Mouse (Mus musculus): ENCODE measurements around the gene Mical1. TPM values are rescaled to one million over a fixed set of nuclear protein-coding genes. Genes with fewer than 3 reads are reported as not detected.

Gene Mical1
- total RNA-seq, 2 experiments from 2014 or later = 22.6 to 26.0 TPM

GRCm38 (mm10) chr10:41460501-41460900, 15.6 kb upstream of the Mical1 start:
- intact Hi-C loops (cut with DNase I) = no loop called here
- TF ChIP-seq CTCF (IDR thresholded peaks at IDR 0.05) = no peak
- H3K27ac ChIP-seq = no peak overlapping the region
- no peak for DNase-seq (ENCODE audit: extremely low spot score in 1 of 2, low spot score in 2 of 2)
- H3K4me3 ChIP-seq = no peak overlapping the region

DNA sequence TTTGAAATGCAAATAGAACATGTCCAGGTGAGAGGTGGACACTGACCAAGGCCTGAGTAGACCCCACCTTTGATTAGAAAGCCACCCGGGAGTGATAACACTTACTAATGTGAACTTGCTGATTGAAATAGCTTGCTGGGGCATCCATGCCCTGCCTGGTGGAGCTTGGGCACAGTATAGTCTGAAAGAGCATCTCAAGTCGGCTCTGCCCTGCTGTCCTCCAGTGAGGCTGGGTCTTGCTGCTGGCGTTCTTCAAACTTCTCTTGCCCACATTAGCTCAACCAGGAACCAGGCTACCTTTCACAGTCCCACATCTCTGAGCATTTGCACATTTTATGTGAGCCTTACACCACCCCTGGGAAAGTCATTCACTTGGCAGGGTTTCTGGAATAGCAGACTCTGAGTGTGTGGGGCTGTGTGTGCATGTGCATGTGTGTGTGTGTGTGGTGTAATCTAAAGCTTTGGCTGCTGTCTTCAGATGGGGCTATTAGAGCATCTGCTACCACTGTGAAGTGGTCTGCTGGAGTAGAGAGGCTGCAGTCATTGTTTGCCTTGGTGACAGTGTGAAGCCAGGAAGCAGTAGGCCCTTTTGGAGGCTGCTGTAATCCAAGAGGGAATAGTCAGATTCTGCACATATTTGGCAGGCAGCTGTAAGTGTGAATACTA, 14.9 kb upstream of the Mical1 start:
- TF ChIP-seq CTCF (IDR thresholded peaks at IDR 0.05) = no peak
- Histone ChIP-seq H3K4me3 (no peak overlapping the region), H3K27ac (no peak overlapping the region)
- intact Hi-C loops (cut with DNase I) = no loop called here
- DNase-seq (ENCODE audit: extremely low spot score in 1 of 2, low spot score in 2 of 2) = no peak

GRCm38 (mm10) chr10:41464401-41464955, 11.6 kb upstream of the Mical1 start:
- TF ChIP-seq CTCF (IDR thresholded peaks at IDR 0.05) = no peak
- DNase-seq (ENCODE audit: extremely low spot score in 1 of 2, low spot score in 2 of 2) = no peak
- Histone ChIP-seq H3K4me3 (no peak overlapping the region), H3K27ac (no peak overlapping the region)
- intact Hi-C loops (cut with DNase I) = no loop called here

DNA sequence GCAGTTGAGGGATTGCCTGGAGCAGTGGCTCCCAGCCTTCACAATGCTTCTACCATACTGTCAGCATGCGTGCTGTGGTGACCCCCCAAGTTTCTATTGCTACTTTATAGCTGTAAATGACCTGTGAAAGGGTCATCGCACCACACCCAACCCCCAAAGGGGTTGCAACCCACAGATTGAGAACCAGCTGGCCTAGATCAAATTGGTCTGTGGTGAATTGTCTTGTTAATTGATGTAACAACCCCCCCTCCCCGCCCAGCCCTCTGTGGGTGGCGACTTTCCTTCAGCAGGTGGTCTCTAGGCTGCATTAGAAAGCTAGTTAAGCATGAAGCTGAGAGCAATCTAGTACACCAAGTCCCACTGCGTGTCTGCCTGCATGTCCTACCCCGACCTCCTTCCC, 8.8 kb upstream of the Mical1 start:
- H3K4me3 ChIP-seq = no peak overlapping the region
- no peak overlapping the region for H3K27ac ChIP-seq
- no peak for DNase-seq (ENCODE audit: extremely low spot score in 1 of 2, low spot score in 2 of 2)
- intact Hi-C loops (cut with DNase I) = no loop called here
- no peak for TF ChIP-seq CTCF (IDR thresholded peaks at IDR 0.05)

GRCm38 (mm10) chr10:41470693-41471092, 5.4 kb upstream of the Mical1 start:
- TF ChIP-seq CTCF (IDR thresholded peaks at IDR 0.05) = no peak
- no peak overlapping the region for H3K27ac ChIP-seq
- no peak for DNase-seq (ENCODE audit: extremely low spot score in 1 of 2, low spot score in 2 of 2)
- no peak overlapping the region for H3K4me3 ChIP-seq
- intact Hi-C loops (cut with DNase I) = no loop called here

DNA sequence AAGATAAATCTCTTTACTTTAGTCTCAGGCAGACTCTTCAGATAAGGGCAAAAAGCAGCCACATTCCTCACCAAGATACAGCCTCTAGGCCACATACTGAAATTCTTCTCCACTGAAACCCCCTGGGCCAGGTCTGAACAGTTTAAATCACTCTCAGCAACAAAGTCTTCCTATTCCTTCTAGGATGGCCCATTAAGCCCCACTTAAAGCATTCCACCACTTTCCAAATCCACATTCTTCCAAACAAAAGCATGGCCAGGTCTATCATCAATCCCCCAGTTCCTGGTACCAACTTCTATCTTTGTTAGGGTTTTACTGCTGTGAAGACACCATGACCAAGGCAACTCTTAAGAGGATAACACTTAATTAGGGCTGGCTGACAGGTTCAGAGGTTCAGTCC, 3.6 kb upstream of the Mical1 start:
- TF ChIP-seq CTCF (IDR thresholded peaks at IDR 0.05) = no peak
- intact Hi-C loops (cut with DNase I) = no loop called here
- no peak overlapping the region for H3K4me3 ChIP-seq
- DNase-seq (ENCODE audit: extremely low spot score in 1 of 2, low spot score in 2 of 2) = no peak
- H3K27ac ChIP-seq = no peak overlapping the region

GRCm38 (mm10) chr10:41472962-41473481, 3.1 kb upstream of the Mical1 start:
- DNase-seq (ENCODE audit: extremely low spot score in 1 of 2, low spot score in 2 of 2) = no peak
- intact Hi-C loops (cut with DNase I) = no loop called here
- Histone ChIP-seq H3K4me3 (no peak overlapping the region), H3K27ac (no peak overlapping the region)
- no peak for TF ChIP-seq CTCF (IDR thresholded peaks at IDR 0.05)

DNA sequence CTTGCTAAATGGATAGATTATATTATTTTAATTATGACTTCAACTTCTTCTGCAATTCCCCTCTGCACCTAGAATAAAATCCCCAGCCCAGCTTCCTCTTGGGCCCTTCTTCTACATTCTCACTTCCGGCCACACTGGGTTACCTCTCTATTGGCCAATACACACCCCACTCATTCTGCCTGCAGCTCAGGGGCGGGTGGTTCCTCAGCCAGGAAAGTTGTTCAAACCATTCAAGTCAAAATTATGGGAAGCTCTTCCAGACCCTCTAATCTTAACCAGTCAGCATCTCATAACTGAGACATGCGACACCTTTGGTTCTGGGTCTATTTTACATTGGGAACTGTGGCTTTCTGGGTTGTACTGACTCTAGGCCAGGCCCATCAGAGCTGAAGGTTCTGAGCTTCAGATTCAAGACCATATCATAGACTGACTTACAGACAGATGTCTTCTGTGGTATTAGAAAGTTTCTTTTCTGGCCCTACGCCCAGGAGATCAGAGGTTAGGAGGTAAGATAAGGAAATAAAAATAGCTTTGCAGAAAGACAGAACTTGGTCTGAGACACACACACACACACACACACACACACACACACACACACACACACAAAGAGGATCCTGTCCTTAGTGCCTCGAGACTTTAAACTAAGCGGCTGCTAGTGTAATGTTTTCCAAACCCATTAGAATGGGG, 2.2 kb upstream of the Mical1 start:
- intact Hi-C loops (cut with DNase I) = no loop called here
- DNase-seq (ENCODE audit: extremely low spot score in 1 of 2, low spot score in 2 of 2) = no peak
- TF ChIP-seq CTCF (IDR thresholded peaks at IDR 0.05) = no peak
- Histone ChIP-seq H3K27ac (no peak overlapping the region), H3K4me3 (no peak overlapping the region)

DNA sequence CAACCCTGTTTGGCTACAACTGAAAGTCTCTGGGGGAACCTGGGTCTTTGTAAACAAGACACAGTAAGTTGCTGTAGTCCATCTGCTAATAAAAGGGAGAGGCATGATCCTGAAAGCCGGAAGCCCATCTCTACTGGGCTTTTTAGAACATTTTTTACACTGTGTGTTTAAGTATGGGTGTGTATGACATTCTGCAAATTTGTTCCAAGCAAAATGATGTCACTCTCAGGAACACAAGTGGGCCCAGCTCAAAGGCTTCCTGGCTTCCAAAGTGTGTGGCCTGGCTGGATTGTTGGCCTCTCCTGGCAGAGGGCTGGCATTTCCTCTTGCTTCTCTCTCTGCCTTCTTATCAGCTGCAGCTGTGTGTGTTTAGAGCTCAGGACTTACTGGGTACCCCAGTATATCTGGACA, 1.1 kb upstream of the Mical1 start:
- no peak for TF ChIP-seq CTCF (IDR thresholded peaks at IDR 0.05)
- Histone ChIP-seq H3K27ac (no peak overlapping the region), H3K4me3 (no peak overlapping the region)
- DNase-seq (ENCODE audit: extremely low spot score in 1 of 2, low spot score in 2 of 2) = no peak
- intact Hi-C loops (cut with DNase I) = no loop called here

DNA sequence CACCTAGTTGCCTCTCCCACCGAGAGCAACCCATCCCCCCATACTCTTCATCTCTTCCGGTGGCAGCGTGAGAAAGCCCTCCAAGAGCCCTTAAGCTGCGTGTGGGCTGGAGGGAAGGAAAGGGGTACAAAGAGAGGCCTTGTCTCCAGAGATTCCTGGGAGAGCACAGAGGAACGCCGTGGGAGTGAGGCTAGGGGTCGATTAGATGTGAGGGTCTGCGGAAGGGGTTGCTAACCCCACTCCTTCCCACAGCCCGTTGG, 834 bp downstream of the Mical1 start:
- peak overlapping the region; percentile 83 for H3K27ac ChIP-seq
- peak overlapping the region; percentile 58 for H3K4me3 ChIP-seq
- intact Hi-C loops (cut with DNase I) = loop anchor here (1.0 kb wide), 1 partner anchor 13 kb away; the partner anchor contains the start of genes Ppil6 and Smpd2
- DNase-seq (ENCODE audit: extremely low spot score in 1 of 2, low spot score in 2 of 2) = no peak
- TF ChIP-seq CTCF (IDR thresholded peaks at IDR 0.05) = no peak

GRCm38 (mm10) chr10:41477278-41478181, 1.4 kb downstream of the Mical1 start:
- no peak for TF ChIP-seq CTCF (IDR thresholded peaks at IDR 0.05)
- DNase-seq (ENCODE audit: extremely low spot score in 1 of 2, low spot score in 2 of 2) = peak; percentile 36 to 51
- Histone ChIP-seq H3K27ac (peak overlapping the region; percentile 83), H3K4me3 (peak overlapping the region; percentile 58)
- intact Hi-C loops (cut with DNase I) = loop anchor here (1.0 kb wide), 1 partner anchor 13 kb away; the partner anchor contains the start of genes Ppil6 and Smpd2

DNA sequence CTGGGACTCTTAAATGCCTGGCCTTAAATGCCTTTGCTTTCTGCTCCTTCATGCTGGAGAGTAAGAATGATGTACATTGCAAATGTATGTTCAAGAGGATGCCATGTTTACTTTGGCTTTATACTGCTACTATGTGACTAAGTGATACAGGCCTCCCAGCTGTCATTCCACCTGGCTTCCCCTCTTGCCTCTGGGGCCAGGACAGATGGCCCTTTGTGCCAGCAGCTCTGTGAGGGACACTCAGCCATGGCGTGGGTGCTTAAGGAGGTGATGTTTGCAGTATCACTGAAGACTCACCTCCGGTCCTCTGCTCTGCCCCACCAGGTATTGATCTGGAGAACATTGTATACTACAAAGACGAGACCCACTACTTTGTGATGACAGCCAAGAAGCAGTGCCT, 3.8 kb downstream of the Mical1 start:
- H3K27ac ChIP-seq = no peak overlapping the region
- H3K4me3 ChIP-seq = no peak overlapping the region
- intact Hi-C loops (cut with DNase I) = no loop called here
- no peak for TF ChIP-seq CTCF (IDR thresholded peaks at IDR 0.05)
- no peak for DNase-seq (ENCODE audit: extremely low spot score in 1 of 2, low spot score in 2 of 2)

Measured in left cerebral cortex, adult 2 months (tissue).